Mouse (Mus musculus) urinary bladder, adult 18-20 months (tissue): ENCODE measurements around the gene Cep162.
A peak's percentile ranks its signal among the peaks of the same experiment; 100 is the strongest.

Source experiments
- DNase-seq, 2 experiments: peaks; one replicate each; pipeline ENCODE4 v3.0.0; 2022; ENCODE audit warnings: low spot score in 2 of 2, mixed read lengths in 2 of 2

Cep162 gene

DNA sequence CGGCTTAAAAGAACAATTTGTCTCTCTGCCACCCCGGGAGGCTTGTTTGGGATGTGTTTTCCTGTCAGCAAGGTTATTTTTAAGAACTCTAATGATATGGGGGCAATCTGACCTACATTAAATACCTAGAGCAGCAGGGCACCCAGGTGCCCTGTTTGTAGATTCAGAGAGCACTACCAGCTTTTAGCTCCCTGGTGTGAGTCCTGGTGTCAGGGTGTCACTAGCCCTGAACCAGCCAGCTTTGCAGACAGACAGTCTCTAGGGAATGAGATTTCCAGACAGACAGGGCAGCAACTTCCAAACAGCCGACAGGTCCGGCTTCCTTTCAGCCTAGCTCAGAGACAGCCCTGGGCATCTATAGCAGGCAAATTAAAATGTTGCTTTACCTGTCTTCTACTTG lies 92.8 kb downstream of the Cep162 start:
- no peak for DNase-seq

DNA sequence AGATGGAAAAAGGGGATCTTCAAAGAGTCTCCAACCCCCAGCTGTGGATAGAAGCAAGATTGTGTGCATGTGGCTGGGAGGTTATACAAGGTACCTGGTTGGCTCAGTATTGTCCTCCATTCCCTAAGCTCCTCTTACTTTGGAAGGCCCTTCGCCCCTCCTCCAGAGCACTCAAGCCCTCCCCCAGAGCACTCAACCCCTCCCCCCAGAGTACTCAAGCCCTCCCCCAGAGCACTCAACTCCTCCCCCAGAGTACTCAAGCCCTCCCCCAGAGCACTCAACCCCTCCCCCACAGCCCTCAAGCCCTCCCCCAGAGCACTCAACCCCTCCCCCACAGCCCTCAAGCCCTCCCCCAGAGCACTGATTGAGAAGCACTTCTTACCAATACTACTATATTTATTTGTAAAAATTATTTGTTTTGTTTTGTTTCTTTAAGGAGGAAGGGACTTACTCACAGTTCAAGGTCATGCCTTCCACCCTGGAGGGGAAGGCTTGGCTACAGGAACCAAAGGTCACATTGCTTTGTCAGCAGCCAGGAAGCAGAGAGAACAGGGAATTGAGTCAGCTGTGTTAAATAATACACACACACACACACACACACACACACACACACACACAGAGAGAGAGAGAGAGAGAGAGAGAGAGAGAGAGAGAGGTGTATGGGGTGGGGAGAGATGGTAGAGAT lies 102.6 kb downstream of the Cep162 start:
- no peak for DNase-seq

DNA sequence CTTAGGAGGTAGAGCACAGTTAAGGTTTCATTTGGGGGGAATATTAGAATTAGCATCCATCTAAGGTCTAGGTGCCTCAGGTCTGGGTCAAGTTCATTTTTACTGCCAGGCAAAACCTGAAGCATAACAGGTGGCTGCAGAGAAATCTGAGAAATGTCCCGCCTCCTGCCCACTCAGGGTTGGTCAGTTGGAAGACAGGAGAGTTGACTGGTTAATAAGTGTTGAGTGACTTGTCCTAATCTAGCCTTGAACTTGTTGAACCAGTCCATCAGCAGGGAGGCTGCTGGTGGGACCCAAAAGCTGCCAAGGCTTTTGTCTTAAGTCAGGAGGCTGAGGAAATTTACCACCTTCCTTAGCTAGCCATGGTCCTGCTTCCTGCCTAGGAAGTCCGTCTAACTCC lies 107.4 kb downstream of the Cep162 start:
- DNase-seq: no peak

DNA sequence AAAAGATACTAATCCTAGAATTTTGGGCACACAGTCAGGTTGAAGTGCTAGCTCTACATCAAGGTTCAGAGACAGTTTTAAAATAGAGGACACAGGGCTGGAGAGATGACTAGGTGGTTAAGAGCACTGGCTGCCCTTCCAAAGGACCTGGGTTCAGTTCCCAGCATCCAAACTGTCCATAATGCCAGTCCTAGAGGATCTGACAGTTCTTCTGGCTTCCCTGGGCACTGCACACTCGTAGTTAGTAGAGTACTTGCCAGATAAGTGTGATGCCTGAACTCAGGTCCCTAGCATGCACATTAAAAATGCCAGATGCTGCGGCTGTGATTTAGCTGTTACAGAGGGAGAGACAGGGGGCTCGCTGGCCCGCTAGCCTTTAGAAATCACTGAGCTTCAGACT lies 108.9 kb downstream of the Cep162 start:
- DNase-seq: no peak

DNA sequence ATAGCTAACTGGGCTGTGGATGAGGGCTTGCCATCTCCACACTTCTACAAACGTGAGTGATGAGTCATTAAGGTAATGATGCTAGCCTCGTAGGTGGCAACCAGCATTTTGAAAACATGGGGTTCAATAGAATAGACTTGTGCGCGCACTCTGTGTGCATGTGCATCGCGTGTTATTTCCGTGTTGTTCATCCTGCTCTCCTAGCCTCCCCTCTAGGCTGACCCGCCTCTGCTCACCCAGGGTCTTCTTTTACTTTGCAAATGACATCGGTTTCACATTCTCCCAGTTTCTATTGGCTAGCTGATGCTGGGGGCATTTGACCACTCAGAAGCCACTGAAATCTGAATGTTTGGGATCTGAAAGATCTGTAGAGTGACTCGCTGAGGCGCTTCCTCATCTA lies 109.7 kb downstream of the Cep162 start:
- DNase-seq: no peak

DNA sequence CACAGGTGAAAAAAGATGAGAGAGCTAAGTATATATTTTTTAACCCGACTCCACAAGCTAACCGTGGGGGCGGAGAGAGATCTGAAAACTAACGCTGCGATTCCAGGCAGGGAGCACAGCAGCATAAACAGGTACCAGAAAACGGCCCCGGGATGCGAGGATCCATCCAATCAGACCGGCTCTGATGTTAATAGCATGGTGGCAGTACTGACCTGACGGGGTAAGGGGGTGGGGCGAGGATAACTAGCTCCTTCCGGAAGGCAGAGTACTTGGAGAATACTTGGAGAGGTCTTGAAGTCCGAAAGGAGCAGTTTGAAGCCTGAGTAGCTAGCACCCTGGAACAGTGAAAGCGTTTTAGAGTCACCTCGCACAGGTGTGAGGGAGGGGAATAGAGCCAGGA lies 110.2 kb downstream of the Cep162 start:
- no peak for DNase-seq

DNA sequence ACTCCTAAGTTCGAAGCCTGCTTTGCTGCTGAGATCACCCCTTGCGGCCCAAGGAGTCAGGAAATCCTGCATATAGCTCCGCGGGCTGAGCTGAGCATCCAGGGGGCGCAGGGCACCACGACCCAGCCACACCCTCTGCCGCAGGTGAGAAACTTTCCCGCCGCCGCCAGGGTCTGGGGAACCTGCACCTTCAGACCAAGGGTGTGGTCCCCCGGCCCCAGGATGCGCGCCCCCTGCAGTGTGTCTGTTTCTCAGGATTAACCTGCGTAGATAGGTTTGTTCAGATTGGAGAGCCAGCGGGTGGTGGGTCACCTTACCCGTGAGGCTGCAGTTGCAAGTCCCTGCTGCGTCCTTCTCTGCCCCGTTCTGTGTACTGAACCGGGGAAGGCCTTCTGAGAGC lies 110.8 kb downstream of the Cep162 start:
- DNase-seq: peak in 1 of 2 experiments; percentile 7

DNA sequence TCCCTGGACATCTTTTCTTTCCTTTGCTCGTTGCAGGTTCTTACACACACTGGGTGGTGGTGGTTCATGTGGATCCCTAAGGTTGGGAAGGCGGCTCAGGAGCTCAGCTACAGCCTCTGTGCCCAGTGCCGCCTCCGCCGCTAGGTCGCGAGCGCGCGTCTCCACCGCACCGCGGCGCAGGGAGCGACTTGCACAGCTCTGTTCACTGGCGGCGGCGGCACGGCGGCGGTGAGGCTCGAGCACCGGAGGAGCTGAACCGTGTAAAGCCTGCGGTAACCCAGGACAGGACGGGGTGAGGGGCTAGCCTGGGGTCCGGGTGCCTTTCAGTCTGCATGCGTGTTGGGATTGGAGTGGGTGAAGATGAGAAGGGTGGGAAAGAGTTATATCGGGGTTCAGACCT lies 111.2 kb downstream of the Cep162 start, which contains the start of gene Mrap2:
Mrap2 (plus strand) TSS at position 201 of the 400 bp plus-strand sequence.
- DNase-seq: peak; percentile 14 to 50

DNA sequence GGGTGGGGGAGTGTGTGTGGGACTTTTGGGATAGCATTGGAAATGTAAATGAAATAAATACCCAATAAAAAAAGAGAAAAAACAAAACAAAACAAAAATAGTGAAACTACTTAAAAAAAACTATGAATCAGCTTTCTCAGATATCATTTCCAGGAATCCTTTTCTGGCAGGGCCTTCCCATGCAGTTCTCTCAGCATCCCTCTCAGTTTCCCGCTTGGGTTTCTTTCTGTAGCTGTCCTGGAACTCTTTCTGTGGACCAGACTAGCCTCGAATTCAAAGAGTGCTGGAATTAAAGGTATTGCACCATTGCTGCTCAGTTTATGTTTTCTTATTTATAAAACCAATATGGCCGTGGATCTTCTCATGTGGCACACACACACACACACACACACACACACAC lies 112.3 kb downstream of the Cep162 start:
- no peak for DNase-seq
